Mouse (Mus musculus) CD4-positive, CD25-positive, alpha-beta regulatory T cell, adult 2 months (primary cell): Measurements from ENCODE around the gene Gnl1.
"Not testable (repeated sequence)": the region's sequence is repeated elsewhere in the genome, so short reads cannot be mapped to it uniquely, and the experiment has no call there.

ENCODE experiments used
- DNase-seq: peaks from one replicate; pipeline ENCODE4 v3.0.0-alpha.2; 2012; ENCODE audit warnings: low read depth, low spot score

Gnl1 gene

GRCm38 (mm10) chr17:36023710-36024654, 44.3 kb downstream of the Gnl1 start:
- DNase-seq: peak; percentile 62

DNA sequence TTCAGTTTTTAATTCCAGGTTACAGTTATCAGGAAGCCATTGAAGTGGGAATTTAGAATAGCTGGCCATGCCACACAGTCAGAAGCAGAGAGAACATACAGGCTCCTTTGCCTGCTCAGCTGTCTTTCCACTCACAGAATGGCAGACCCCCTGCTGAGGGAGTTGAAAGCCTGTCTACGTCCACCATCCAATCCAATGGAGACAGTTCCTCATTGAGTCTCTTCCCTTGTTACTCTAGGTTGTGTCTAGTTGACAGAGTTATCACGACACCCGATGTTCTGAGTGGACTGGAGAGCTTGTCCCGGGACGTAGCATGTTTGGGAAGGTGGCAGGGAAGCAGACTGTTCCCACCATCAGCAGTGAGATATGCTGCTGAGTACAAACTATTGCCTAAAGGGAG, 45.5 kb downstream of the Gnl1 start:
- DNase-seq: no peak

DNA sequence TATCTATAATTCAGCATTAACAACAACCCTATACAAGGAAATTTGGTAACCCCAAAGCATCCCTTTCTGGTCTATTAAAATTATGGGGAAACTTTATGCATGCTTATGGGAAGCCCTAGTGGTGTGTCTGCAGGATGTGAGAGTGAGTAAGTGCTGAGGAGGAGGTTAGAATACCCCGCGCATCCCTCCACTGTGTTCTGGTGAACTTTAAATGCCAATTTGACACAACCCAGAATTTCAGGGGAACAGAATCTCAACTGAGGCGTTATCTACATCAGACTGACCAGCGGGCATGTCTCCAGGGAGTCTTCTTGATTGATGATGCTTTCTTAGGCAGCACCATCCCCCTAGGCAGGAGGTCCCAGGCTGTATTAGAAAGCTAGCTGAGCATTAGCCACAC, 46.2 kb downstream of the Gnl1 start:
- no peak for DNase-seq

DNA sequence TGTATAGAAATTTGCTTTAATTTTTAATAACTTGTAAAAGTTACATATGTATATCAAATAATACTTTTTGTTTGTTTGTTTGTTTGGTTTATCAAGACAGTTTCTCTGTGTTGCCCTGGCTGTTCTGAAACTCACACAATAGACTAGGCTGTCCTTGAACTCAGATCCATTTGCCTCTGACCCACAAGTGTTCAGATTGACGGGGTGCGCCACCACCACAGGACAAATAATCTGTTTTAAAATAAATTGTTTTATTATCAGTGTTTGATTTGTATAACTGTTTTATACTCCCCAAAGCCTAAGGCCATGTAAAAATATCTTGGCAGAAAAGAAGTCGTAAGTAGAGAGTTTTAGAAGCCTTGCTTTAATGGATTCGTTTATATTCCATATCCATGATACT, 48.0 kb downstream of the Gnl1 start:
- DNase-seq: no peak

DNA sequence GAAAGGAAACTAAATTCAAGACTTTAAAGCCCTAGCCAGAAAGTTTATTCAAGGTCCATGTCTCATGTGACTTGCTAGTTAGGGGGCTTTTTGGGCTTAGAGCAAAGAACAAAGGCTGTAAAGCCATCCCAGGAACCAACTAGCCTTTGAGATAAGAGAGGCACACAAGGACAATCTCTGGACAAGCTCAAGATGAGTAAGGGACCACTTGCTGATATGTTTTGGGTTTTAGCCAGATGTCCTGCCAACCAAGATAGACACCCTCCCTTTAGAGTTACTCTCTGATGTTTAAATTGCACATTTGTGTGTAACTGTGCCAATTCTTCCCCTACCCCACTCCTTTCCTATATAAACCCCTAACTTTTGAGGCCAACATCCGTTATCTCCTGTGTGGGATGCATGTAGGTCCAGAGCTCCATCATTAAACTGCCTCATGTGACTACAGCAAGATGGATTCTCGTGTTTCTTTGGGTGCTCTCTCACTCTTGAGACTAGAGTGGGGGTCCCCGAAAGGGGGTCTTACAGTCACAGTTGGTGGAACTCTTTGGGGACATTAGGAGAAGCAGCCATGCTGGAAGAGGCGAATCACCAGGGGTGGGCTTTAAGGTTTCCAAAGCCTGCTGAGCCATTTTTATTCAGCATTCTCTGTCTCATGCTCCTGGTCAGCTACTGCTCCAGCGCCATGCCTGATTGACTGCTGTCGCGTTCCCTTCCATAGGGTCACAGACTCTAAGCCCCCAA, 49.4 kb downstream of the Gnl1 start:
- DNase-seq: no peak

DNA sequence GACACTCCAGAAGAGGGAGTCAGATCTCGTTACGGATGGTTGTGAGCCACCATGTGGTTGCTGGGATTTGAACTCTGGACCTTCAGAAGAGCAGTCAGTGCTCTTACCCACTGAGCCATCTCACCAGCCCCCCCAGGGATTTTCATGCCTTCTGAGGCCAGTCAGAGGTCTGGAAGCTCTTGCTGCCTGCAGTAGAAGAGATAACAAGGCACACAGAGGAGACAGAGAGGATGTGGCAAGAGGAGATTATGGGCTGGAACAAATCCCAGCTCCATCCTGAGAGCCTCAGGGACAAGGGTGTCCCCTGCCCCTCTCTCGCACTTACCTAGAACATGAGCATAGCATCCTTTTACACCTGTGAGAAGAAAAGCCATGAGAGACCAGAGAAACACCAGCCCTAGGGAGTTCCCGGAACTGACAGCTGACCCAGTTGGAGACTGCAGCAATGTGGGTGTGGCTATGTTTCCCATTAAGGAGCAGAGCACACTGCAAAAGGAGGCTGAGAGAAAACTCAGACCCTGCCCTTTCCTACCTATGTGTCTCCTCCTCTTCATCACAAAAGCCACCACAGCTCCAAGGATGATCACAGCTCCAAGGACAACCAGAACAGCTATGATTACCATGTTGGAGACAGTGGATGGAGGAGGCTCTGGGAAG, 50.5 kb downstream of the Gnl1 start:
- not testable (repeated sequence) for DNase-seq

GRCm38 (mm10) chr17:36030703-36031582, 51.3 kb downstream of the Gnl1 start:
- DNase-seq: not testable (repeated sequence)

GRCm38 (mm10) chr17:36031583-36032331, 52.1 kb downstream of the Gnl1 start:
- peak; percentile 67 for DNase-seq

DNA sequence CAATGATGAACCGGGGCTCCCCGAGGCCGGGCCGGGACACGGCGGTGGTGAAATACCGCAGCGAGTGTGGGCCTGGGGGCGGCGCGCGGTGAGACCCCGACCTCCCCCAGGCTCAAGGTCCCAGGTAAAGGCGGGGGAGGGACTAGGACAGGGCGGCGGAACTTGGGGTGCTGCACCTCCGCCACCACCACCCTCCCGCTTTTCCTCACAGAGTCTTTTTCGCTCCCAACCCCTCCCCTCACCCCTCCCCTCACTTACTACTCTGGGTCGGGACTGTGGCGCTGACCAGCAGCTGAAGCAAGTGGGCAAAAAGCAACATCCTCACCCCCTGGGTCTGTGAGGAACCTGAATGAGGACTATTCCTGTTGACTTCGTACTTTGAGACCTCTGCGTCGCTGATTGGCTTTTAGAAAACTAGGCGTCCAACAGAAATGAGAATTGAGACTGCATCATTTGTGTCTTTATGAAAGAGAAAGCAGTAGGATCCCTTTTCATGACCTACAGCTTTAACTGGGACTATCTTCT, 52.8 kb downstream of the Gnl1 start, which contains the start of gene H2-T23:
Gene H2-T23 (minus strand): TSS at position 505 of the 525 bp plus-strand sequence.
- DNase-seq: peak; percentile 81

- not testable (repeated sequence) for DNase-seq
These were observed 54.9 kb downstream of the Gnl1 start for GRCm38 (mm10) chr17:36034524-36034923.

DNA sequence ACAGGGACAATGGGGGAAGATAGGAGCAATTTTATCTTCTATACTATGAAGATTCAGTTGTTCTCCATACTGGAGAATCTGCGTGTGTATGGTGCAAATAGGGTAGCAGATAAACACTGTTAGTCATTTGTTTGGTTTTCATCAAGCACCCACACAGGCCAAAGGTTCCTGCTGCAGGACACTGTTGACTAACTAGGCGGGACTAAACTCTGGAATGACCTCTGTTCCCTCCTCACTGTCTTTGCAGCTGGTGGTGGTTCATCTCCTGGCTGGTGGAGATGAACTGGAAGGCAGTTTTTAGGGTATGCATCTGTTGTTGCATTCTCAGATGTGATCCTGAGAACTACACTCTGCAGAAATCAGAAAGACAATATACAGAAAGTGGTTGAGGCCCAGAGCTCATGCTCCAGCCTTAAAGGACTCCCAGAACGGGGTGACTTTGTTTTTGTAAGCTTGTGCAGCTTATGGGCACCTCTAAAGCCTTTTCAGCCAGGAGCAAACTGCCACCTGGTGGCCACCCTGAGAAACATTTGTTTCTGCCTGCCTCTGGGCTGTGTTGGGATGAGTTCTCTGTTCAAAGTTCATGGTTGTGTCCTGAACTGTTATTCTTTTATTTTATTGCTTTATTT, 55.5 kb downstream of the Gnl1 start:
- peak; percentile 78 for DNase-seq

GRCm38 (mm10) chr17:36036126-36036525, 56.5 kb downstream of the Gnl1 start:
- peak; percentile 43 for DNase-seq
